Mouse (Mus musculus) midbrain, embryonic 15.5 days (tissue): ENCODE data around the gene Resf1. TPM values are rescaled to one million over a fixed set of nuclear protein-coding genes. Genes with fewer than 3 reads are reported as not detected.
"Not testable (repeated sequence)": the region's sequence is repeated elsewhere in the genome, so short reads cannot be mapped to it uniquely, and the experiment has no call there.

Experiments used
- ATAC-seq: fragments of 200-750 bp; cut with Nextera tagmentation; replicated peaks from 2 replicates; pipeline ENCODE4 v1.8.0; 2017; ENCODE audit warnings: moderate TSS enrichment
- H3K27ac ChIP-seq: fragments of 300-500 bp; sonication (generic); 2 replicates; pipeline ENCODE4 v1.5.1; 2015; ENCODE audit warnings: mild to moderate bottlenecking, inconsistent platforms
- H3K27me3 ChIP-seq: fragments of 300-500 bp; sonication (generic); replicated peaks from 2 replicates; pipeline ENCODE4 v1.6.1; 2015; ENCODE audit warnings: inconsistent platforms
- H3K36me3 ChIP-seq: fragments of 300-500 bp; sonication (generic); replicated peaks from 2 replicates; pipeline ENCODE4 v1.6.1; 2015; ENCODE audit warnings: inconsistent platforms
- H3K4me1 ChIP-seq: fragments of 300-500 bp; sonication (generic); 2 replicates; pipeline ENCODE4 v1.6.1; 2015; ENCODE audit warnings: inconsistent platforms
- H3K4me2 ChIP-seq: fragments of 300-500 bp; sonication (generic); 2 replicates; pipeline ENCODE4 v1.6.1; 2015; ENCODE audit warnings: inconsistent platforms, mild to moderate bottlenecking, moderate library complexity
- H3K4me3 ChIP-seq: fragments of 300-500 bp; sonication (generic); 2 replicates; pipeline ENCODE4 v1.5.1; 2015; ENCODE audit warnings: mild to moderate bottlenecking, inconsistent platforms
- H3K9ac ChIP-seq: fragments of 300-500 bp; sonication (generic); 2 replicates; pipeline ENCODE4 v1.6.1; 2015; ENCODE audit warnings: mild to moderate bottlenecking, inconsistent platforms
- H3K9me3 ChIP-seq: fragments of 300-500 bp; sonication (generic); 2 replicates; pipeline ENCODE4 v1.6.1; 2016; ENCODE audit warnings: inconsistent platforms
- WGBS: fragments of 180-500 bp; shearing (Covaris S2); methylation state at CpG from one replicate; pipeline ENCODE4 v1.1.7; 2015; ENCODE audit warnings: mixed read lengths; 5-methylcytosine and 5-hydroxymethylcytosine counted together
- polyA plus RNA-seq: library from polyadenylated mRNA; unstranded; fragments of >200 nt; fragmentation: Nextera tagmentation; extraction: Ambion mirVana; gene quantifications from 2 replicates; pipeline ENCODE4 v1.2.1, GENCODE M21; 2015

Gene Resf1
- 32.2 and 34.8 TPM in 2 replicates for polyA plus RNA-seq

DNA sequence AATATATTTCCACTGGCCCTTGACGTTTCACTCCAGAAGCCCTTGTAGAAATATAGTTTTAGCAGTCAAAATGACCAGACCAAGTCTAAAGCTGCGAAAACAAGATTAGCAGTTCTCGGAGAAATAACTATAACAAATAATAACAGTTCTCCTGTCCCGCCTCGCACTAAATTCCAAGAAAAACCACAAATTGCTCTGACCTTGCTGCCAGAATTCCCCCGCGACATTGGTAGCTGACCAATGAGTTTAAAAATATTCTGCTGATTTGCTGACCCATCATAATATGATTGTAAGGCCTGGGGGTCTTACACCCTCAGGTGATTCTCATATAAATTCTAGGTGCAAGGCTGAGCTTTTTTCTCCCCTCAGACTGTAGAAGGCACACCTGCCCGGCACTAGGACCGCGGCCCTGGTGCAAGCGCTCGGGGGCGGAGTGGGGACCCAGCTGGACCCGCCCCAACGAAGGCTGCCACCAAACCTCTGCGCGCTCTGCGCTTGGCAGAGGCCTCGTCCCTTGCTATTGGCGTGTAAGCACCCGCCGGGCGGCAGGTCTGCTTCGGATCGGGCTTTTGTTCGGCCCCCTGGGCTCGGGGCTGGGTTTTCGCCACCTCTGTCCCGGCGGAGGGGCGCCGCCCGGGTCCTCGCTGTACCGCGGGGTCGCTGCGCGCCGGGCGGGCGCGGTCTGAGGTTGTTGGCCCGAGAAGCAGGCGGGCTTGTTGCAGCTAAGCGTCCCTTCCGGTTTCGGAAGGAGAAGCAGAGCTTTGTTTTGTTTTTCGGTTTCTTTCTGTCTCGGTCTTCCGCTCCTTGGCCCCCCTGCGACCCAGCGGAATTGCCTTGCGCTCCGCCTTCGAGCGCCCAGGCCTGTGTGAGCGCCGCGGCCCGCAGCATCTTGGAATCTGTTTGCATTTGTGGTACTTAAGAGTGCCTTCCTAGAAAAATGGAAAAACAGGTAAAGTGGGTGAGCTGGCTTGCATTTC lies at the start of gene Resf1:
Gene Resf1, plus strand, starts transcription at position 459 of the 977 bp plus-strand sequence.
- no peaks in the 10 kb centered on the region for H3K27me3 ChIP-seq
- ATAC-seq: peak; percentile 100

DNA sequence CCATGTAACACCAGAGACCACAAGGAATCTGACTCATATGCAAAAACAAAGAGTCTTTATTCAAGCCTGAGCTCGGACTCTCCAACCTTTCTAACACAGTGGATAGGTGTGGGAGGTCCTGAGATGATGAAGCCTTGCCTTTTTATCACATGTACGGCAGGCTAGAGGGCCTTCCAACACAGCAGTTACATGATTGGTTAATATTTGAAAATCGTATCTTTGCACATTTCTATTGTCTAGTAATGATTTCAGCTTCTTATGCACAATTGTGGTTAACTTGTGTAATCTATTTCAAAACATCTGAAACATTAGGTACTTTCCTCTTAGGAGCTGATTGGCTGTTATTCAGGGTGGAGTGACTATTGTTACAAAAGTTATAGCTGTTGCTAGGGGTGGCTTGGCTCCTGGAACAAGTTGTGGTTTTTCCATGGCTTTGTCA lies 48.4 kb upstream of the Resf1 start:
- Histone ChIP-seq H3K36me3 (no peaks in the 10 kb centered on the region), H3K4me2 (no peak overlapping the region), H3K27ac (no peak overlapping the region), H3K9me3 (no peaks in the 10 kb centered on the region), H3K4me3 (no peak overlapping the region), H3K4me1 (no peaks in the 10 kb centered on the region), H3K27me3 (no peaks in the 10 kb centered on the region), H3K9ac (no peak overlapping the region)
- WGBS: 81% methylated on average over 3 of the region's 3 CpGs
- no peak for ATAC-seq

More for the DNA sequence above, at the start of gene Resf1:
- Histone ChIP-seq H3K4me2 (peak within 1 kb of the TSS; percentile 59), H3K27ac (peak within 1 kb of the TSS; percentile 98), H3K4me1 (peaks cover 20% of the 10 kb centered on the region), H3K9me3 (0 out of 2 replicates have a peak, but pooled peaks cover 3% of the 10 kb centered on the region), H3K4me3 (peak within 1 kb of the TSS; percentile 75), H3K36me3 (0 out of 2 replicates have a peak, but pooled peaks cover 4% of the 10 kb centered on the region), H3K9ac (peak within 1 kb of the TSS; percentile 93)
- WGBS: 5% methylated on average over 61 of the region's 61 CpGs

DNA sequence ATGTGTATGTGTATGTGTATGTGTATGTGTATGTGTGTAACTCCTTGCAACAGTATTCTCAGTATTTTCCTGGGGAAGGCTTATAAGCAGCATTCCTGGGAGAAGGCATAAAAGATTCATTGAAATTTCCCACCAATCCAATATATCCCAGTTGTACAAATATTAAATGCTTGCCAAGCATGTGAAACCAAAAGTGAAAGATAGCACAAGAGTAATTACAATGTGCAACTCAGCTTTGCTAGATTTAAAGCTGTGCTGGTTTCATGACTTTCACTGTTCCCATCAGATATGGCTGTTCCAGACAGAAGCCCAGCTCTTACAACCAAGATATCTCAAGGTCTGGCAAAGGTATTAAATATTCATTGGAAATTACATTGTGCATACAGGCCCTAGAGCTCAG lies 41.3 kb upstream of the Resf1 start:
- Histone ChIP-seq H3K27ac (no peak overlapping the region), H3K4me3 (no peak overlapping the region), H3K4me1 (no peaks in the 10 kb centered on the region), H3K9ac (no peak overlapping the region), H3K9me3 (no peaks in the 10 kb centered on the region), H3K27me3 (no peaks in the 10 kb centered on the region), H3K4me2 (no peak overlapping the region), H3K36me3 (no peaks in the 10 kb centered on the region)
- no peak for ATAC-seq

DNA sequence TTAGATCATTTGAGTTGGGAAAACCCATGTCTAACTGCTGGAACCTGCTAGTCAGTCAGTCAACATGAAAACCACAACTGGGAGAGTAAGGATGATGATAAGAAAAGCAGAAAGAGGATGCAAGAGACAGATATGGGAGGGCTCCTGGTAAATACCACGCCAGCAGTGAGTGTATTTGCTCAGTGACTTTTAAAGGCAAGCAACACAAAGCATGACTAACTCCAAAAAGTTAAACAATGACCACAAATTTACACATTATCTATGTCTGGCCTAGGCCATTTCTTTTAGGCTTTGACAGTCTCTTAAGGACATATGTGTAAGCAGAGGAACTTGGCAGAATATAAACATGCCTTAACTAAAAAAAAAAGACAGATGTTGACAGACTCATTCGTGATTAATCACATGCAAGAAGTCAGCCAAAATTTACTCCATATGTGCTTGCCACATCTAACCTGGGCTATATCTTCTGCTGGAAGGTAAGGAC lies 30.9 kb upstream of the Resf1 start:
- no peaks in the 10 kb centered on the region; the same call in 1 of the 2 replicates for H3K9me3 ChIP-seq
- H3K4me2 ChIP-seq: no peak overlapping the region
- H3K4me1 ChIP-seq: no peaks in the 10 kb centered on the region
- no peak overlapping the region for H3K9ac ChIP-seq
- H3K36me3 ChIP-seq: no peaks in the 10 kb centered on the region
- H3K4me3 ChIP-seq: no peak overlapping the region
- ATAC-seq: no peak
- H3K27ac ChIP-seq: no peak overlapping the region
- 79% methylated on average over 2 of the region's 2 CpGs for WGBS
- no peaks in the 10 kb centered on the region for H3K27me3 ChIP-seq

DNA sequence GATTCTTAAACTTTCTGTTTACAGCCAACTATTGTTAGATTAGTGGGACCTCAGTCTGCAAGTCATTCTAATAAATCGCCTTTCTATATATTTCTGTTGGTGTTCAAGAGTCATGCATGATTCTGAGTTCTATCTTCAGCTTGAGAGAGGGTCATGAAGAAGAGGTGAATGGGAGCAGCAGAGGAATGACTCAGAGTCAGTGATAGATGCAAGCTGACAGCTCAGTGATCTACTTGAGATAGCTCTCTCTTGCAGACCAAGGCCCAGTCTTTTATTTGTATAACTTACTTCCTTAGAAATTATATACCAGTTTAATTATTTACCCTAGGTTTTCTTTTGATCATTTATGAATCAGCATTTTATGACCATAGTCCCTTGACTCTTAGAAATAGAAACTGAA lies 30.3 kb upstream of the Resf1 start:
- no peaks in the 10 kb centered on the region for H3K4me1 ChIP-seq
- H3K4me2 ChIP-seq: no peak overlapping the region
- no peaks in the 10 kb centered on the region; the same call in 1 of the 2 replicates for H3K9me3 ChIP-seq
- no peaks in the 10 kb centered on the region for H3K27me3 ChIP-seq
- H3K4me3 ChIP-seq: no peak overlapping the region
- no peak overlapping the region for H3K27ac ChIP-seq
- no peak for ATAC-seq
- 98% methylated on average over 1 of the region's 1 CpGs for WGBS
- no peak overlapping the region for H3K9ac ChIP-seq
- H3K36me3 ChIP-seq: no peaks in the 10 kb centered on the region

DNA sequence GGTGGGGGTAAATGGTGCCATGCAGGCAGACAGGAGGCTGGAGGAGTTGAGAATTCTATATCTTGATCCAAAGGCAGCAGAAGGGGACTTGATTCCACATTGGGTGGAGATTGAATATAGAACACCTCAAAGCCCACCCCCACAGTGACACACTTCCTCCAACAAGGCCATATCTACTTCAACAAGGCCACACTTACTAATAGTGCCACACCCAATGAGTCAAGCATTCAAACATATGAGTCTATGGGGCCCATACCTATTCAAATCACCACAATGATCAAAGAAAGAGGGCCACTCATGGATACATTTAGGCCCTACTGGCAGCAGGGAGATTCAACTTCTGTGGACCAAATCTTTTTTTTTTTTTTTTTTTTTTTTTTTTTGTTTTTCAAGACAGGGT lies 28.7 kb upstream of the Resf1 start:
- Histone ChIP-seq H3K4me1 (no peaks in the 10 kb centered on the region), H3K27me3 (no peaks in the 10 kb centered on the region), H3K9ac (no peak overlapping the region), H3K4me3 (no peak overlapping the region), H3K36me3 (no peaks in the 10 kb centered on the region), H3K4me2 (no peak overlapping the region), H3K27ac (no peak overlapping the region), H3K9me3 (no peaks in the 10 kb centered on the region; the same call in 1 of the 2 replicates)
- ATAC-seq: no peak

DNA sequence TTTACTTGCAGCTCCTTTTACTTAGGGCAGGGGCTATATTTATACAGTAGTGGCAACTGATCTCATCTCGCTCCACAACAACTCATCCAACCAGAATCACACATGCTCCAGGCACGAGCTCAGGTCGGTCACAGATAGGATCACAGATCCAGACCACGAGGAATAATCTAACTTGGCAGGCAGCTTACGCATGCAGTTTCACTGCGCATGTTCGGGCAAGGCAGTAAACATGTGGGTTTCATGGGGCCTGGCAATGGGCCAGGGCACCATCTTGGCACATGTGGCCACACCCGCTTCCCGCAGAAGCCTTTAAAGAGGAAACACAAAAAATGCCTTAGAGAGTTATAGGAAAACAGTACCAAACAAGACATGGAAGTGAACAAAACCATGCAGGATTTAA lies 21.0 kb upstream of the Resf1 start:
- not testable (repeated sequence) for H3K4me1 ChIP-seq, H3K9ac ChIP-seq, H3K4me3 ChIP-seq, H3K36me3 ChIP-seq, H3K27ac ChIP-seq, ATAC-seq, H3K27me3 ChIP-seq, H3K9me3 ChIP-seq, H3K4me2 ChIP-seq
- WGBS: 92% methylated on average over 9 of the region's 9 CpGs

DNA sequence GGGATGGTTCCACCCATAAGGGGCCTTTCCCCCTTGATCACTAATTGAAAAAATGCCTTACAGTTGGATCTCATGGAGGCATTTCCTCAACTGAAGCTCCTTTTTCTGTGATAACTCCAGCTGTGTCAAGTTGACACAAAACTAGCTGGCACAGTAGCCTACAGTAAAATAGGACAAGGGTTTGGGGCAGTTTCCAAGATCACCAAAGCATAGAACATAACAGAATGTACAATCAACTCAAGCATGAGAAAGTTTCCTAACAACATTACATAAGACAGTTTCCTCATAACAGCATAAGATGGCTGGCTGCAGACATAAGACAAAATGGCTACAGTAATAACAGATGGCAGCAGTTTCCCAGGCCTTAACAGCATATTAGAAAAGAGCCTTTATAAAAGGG lies 6.0 kb upstream of the Resf1 start:
- not testable (repeated sequence) for H3K27me3 ChIP-seq, H3K9me3 ChIP-seq, H3K9ac ChIP-seq, ATAC-seq, H3K4me3 ChIP-seq, H3K36me3 ChIP-seq, H3K4me1 ChIP-seq, H3K4me2 ChIP-seq, H3K27ac ChIP-seq

DNA sequence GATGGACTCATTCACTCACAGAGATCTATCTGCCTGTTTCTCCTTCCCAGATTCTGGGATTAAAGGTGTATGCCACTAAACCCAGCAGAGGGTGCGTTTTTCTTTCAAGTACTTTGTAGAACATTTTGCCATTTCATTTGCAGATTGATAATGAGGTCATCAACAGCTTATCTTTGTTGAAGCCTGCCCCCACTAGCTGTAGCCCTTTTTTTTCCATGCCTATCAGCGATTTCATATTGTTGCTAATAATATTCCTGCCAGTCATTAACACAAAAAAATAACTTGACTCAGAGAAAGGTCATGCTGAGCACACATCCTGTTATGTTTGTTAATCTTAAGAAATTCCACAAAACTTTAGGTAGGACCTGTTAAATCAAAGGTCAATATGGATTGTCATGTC lies 2.1 kb upstream of the Resf1 start:
- Histone ChIP-seq H3K27ac (no peak overlapping the region), H3K9ac (no peak overlapping the region), H3K4me3 (no peak overlapping the region), H3K4me1 (peaks cover 18% of the 10 kb centered on the region), H3K9me3 (0 out of 2 replicates have a peak, but pooled peaks cover 3% of the 10 kb centered on the region), H3K4me2 (no peak overlapping the region), H3K27me3 (no peaks in the 10 kb centered on the region), H3K36me3 (0 out of 2 replicates have a peak, but pooled peaks cover 4% of the 10 kb centered on the region)
- ATAC-seq: no peak
- WGBS: 90% methylated on average over 2 of the region's 2 CpGs

DNA sequence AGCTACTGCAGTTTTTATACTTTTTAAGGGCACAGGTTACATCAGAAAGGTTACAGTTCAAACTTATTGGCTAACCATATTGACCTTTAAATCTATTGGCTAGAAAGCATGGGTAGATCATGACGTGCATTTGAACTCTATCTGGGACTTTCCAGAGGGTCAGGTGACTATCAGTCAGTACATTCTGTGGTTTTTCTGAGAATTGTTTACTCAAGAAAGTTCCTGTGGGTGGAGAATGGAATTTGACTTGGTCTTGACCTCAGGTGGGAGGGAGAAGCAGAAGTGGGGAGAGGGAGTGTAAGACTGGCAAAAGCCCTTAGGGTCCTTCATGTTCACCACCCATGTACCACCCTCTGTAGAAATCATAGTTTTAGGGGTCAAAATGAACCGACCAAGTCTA lies 1.4 kb upstream of the Resf1 start:
- no peak overlapping the region for H3K4me3 ChIP-seq
- H3K27me3 ChIP-seq: no peaks in the 10 kb centered on the region
- no peak overlapping the region for H3K9ac ChIP-seq
- peaks cover 20% of the 10 kb centered on the region for H3K4me1 ChIP-seq
- H3K36me3 ChIP-seq: 0 out of 2 replicates have a peak, but pooled peaks cover 4% of the 10 kb centered on the region
- H3K9me3 ChIP-seq: 0 out of 2 replicates have a peak, but pooled peaks cover 3% of the 10 kb centered on the region
- no peak for ATAC-seq
- WGBS: 88% methylated on average over 2 of the region's 2 CpGs
- H3K4me2 ChIP-seq: no peak overlapping the region
- H3K27ac ChIP-seq: no peak overlapping the region

DNA sequence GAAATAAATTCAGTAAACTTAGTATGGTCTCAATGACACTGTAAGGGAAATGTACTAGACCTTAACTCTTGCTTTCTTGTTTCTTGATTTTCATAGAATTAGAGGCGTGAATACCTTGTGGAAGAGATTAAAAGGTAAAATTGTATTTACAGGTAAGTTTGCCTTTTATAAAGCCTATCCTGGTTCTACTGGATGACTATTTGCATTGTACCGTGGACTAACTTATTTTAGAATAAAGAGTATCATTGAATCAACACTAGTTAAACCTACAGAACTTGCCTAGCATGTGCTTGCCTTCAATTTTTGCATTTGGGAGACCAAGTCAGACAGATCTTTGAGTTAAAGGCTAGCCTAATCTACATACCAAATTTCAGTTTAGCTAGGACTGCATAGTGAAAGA lies 1.0 kb downstream of the Resf1 start:
- no peak overlapping the region for H3K27ac ChIP-seq
- peaks cover 20% of the 10 kb centered on the region for H3K4me1 ChIP-seq
- 0 out of 2 replicates have a peak, but pooled peaks cover 1% of the 10 kb centered on the region for H3K9me3 ChIP-seq
- H3K4me2 ChIP-seq: peak overlapping the region; percentile 59
- peak overlapping the region; percentile 75 for H3K4me3 ChIP-seq
- 0 out of 2 replicates have a peak, but pooled peaks cover 4% of the 10 kb centered on the region for H3K36me3 ChIP-seq
- peak overlapping the region; percentile 93 for H3K9ac ChIP-seq
- 58% methylated on average over 2 of the region's 2 CpGs for WGBS
- no peaks in the 10 kb centered on the region for H3K27me3 ChIP-seq
- no peak for ATAC-seq

DNA sequence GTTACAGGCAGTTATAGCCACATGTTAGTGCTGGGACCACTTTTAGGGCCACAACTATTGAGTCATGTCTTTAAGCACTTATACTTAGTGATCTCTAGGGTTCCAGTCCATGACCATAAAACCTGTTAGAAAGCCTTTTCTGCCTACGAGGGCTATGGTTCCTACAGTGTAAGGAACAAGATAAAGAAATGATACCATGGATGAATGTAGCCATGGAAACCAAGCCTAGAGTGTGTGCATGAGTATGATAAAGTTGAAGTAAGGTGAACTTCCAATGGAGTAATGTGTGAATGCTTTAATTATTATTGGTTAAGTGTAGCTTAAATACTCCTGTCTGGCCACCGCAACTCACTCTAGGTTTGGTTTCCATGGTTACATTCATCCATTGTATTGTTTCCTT lies 1.8 kb downstream of the Resf1 start:
- Histone ChIP-seq H3K4me3 (no peak overlapping the region), H3K4me1 (peaks cover 20% of the 10 kb centered on the region), H3K36me3 (0 out of 2 replicates have a peak, but pooled peaks cover 4% of the 10 kb centered on the region), H3K9ac (no peak overlapping the region), H3K4me2 (peak overlapping the region; percentile 59), H3K27ac (no peak overlapping the region), H3K9me3 (no peaks in the 10 kb centered on the region), H3K27me3 (no peaks in the 10 kb centered on the region)
- 74% methylated on average over 2 of the region's 2 CpGs for WGBS
- no peak for ATAC-seq
